In genomic region chr16:21198529-21198928, GRCm38 (mm10) we compare ENCODE assay signal across 10 mouse cellular contexts. TPM values are rescaled to one million over a fixed set of nuclear protein-coding genes. Genes with fewer than 3 reads are reported as not detected.
DNase-seq lines count a peak whose midpoint lies in the region; ATAC-seq lines count a peak whose summit lies in the region.
"Had no signal": no experiment of that assay in that cellular context is flagged by ENCODE, and none has a peak within 500 bp of the region (broad histone marks: within the 10 kb centered on the region; RNA-seq: fewer than 3 reads in every experiment).

No protein-coding gene starts in this region.

- no peak overlapping the region for H3K9ac ChIP-seq in midbrain, embryonic 15.5 days

- H3K9me3 ChIP-seq in embryonic facial prominence, embryonic 10.5 days: no peaks in the 10 kb centered on the region
- no peaks in the 10 kb centered on the region for H3K9me3 ChIP-seq in midbrain, embryonic 15.5 days

- ATAC-seq in midbrain, embryonic 15.5 days (replicated peaks): no peak

- no peak overlapping the region for H3K4me2 ChIP-seq in midbrain, embryonic 15.5 days

- H3K27ac ChIP-seq in embryonic facial prominence, embryonic 10.5 days (replicated peaks): no peak overlapping the region
- no peak overlapping the region for H3K27ac ChIP-seq in midbrain, embryonic 15.5 days
- H3K27ac ChIP-seq: macrophage had no signal

- H3K36me3 ChIP-seq in embryonic facial prominence, embryonic 10.5 days (replicated peaks): no peaks in the 10 kb centered on the region
- H3K36me3 ChIP-seq in midbrain, embryonic 15.5 days (replicated peaks): no peaks in the 10 kb centered on the region

- H3K27me3 ChIP-seq in embryonic facial prominence, embryonic 10.5 days (replicated peaks; ENCODE audit: low read depth, poor library complexity, severe bottlenecking): peaks cover 30% of the 10 kb centered on the region
- 0 out of 2 replicates have a peak, but pooled peaks cover 6% of the 10 kb centered on the region for H3K27me3 ChIP-seq in midbrain, embryonic 15.5 days (replicated peaks)

- H3K4me1 ChIP-seq in embryonic facial prominence, embryonic 10.5 days: peaks cover 21% of the 10 kb centered on the region
- H3K4me1 ChIP-seq in midbrain, embryonic 15.5 days: no peaks in the 10 kb centered on the region

- DNase-seq in kidney, adult 9 months: peak; percentile 23
- no peak for DNase-seq in kidney, postnatal 14 days
- DNase-seq in 3T3-L1 (ENCODE audit: low read depth, low spot score) (peak; percentile 59), A20 (ENCODE audit: low read depth, low spot score) (peak; percentile 70)
- peak; percentile 38 for DNase-seq in embryonic facial prominence, embryonic 10.5 days (ENCODE audit: low spot score)
- no peak for DNase-seq in cerebellum, adult 8-10 months
- DNase-seq: kidney, adult 11 months; right cerebral cortex, adult 18-20 months had no signal

- no peak overlapping the region for H3K4me3 ChIP-seq in embryonic facial prominence, embryonic 10.5 days
- no peak overlapping the region for H3K4me3 ChIP-seq in midbrain, embryonic 15.5 days

- WGBS in embryonic facial prominence, embryonic 10.5 days: 3% methylated on average over 1 of the region's 1 CpGs
- 4% methylated on average over 1 of the region's 1 CpGs for WGBS in midbrain, embryonic 15.5 days

RNA-seq across cellular contexts. Expression of gene Ephb3, which starts 6.0 kb away (rescaled TPM):
- 32.0 and 38.6 TPM in 2 replicates for polyA plus RNA-seq in embryonic facial prominence, embryonic 10.5 days (2016; fragmentation: Nextera tagmentation; extraction: Ambion mirVana)
- 12.2 and 14.0 TPM in 2 replicates for polyA plus RNA-seq in midbrain, embryonic 15.5 days (2015; fragmentation: Nextera tagmentation; extraction: Ambion mirVana)

RNA-seq across cellular contexts. Expression of gene Teddm3, which starts 44.7 kb away (rescaled TPM):
- not detected in 2 replicates for polyA plus RNA-seq in embryonic facial prominence, embryonic 10.5 days (2016; fragmentation: Nextera tagmentation; extraction: Ambion mirVana)
- polyA plus RNA-seq in midbrain, embryonic 15.5 days (2015; fragmentation: Nextera tagmentation; extraction: Ambion mirVana): not detected in 2 replicates
- polyA plus RNA-seq: macrophage had no signal

Comparison
In these comparisons a context has a peak if more than half of its experiments do, and no peak if none do; other contexts are left out.
1. DNase-seq: peak in kidney, adult 9 months (single experiment), 3T3-L1 (single experiment), A20 (single experiment) and embryonic facial prominence, embryonic 10.5 days (single experiment); none in kidney, postnatal 14 days (single experiment) and cerebellum, adult 8-10 months (single experiment).